Mouse (Mus musculus) forebrain, embryonic 14.5 days (tissue): Measurements from ENCODE around the gene Ebi3. TPM values are rescaled to one million over a fixed set of nuclear protein-coding genes. Genes with fewer than 3 reads are reported as not detected.
A peak's percentile ranks its signal among the peaks of the same experiment; 100 is the strongest.

Source experiments
- ATAC-seq: fragments of 200-750 bp; cut with Nextera tagmentation; 2 replicates; pipeline ENCODE4 v1.8.0; 2017; ENCODE audit warnings: mild to moderate bottlenecking, moderate library complexity
- DNase-seq: peaks from one replicate; pipeline ENCODE4 v3.0.0-alpha.2; 2015; ENCODE audit warnings: low spot score
- H3K27ac ChIP-seq: fragments of 300-500 bp; sonication (generic); 2 replicates; pipeline ENCODE4 v1.5.1; 2014; ENCODE audit warnings: low read depth, mild to moderate bottlenecking, control low read depth, low read length, moderate library complexity
- H3K27me3 ChIP-seq: fragments of 300-500 bp; sonication (generic); replicated peaks from 2 replicates; pipeline ENCODE4 v1.6.1; 2014; ENCODE audit warnings: low read length, control low read depth, mixed read lengths; ENCODE audit not compliant: control insufficient read depth, insufficient read depth
- H3K36me3 ChIP-seq: fragments of 300-500 bp; sonication (generic); 2 replicates; pipeline ENCODE4 v1.6.1; 2014; ENCODE audit warnings: low read length, control low read depth; ENCODE audit not compliant: control insufficient read depth, insufficient read depth
- H3K4me1 ChIP-seq: fragments of 300-500 bp; sonication (generic); 2 replicates; pipeline ENCODE4 v1.6.1; 2014; ENCODE audit warnings: antibody characterized with exemption, low read length, control low read depth; ENCODE audit not compliant: control insufficient read depth, insufficient read depth
- H3K4me2 ChIP-seq: fragments of 300-500 bp; sonication (generic); 2 replicates; pipeline ENCODE4 v1.6.1; 2014; ENCODE audit warnings: mild to moderate bottlenecking, control low read depth, low read length
- H3K4me3 ChIP-seq: fragments of 300-500 bp; sonication (generic); 2 replicates; pipeline ENCODE4 v1.5.1; 2014; ENCODE audit warnings: low read depth, low read length, control low read depth
- H3K9ac ChIP-seq: fragments of 300-500 bp; sonication (generic); 2 replicates; pipeline ENCODE4 v1.6.1; 2014; ENCODE audit warnings: mild to moderate bottlenecking, low read length, control low read depth, moderate library complexity
- H3K9me3 ChIP-seq: fragments of 300-500 bp; sonication (generic); replicated peaks from 2 replicates; pipeline ENCODE4 v1.6.1; 2016; ENCODE audit warnings: low read length, control low read depth, mixed read lengths; ENCODE audit not compliant: control insufficient read depth
- WGBS: fragments of 180-500 bp; shearing (Covaris S2); extraction: QIAGEN DNeasy Blood & Tissue Kit; methylation state at CpG from one replicate; pipeline ENCODE4 v1.1.7; 2014; 5-methylcytosine and 5-hydroxymethylcytosine counted together
- polyA plus RNA-seq: library from polyadenylated mRNA; unstranded; fragments of >200 nt; fragmentation: Nextera tagmentation; extraction: Ambion mirVana; gene quantifications from 2 replicates; pipeline ENCODE4 v1.2.1, GENCODE M21; 2014

Gene Ebi3
- 2.6 and 3.8 TPM in 2 replicates for polyA plus RNA-seq

GRCm38 (mm10) chr17:55952447-55953027 is at the start of gene Ebi3:
TSS of gene Ebi3 (plus strand) at chr17:55952640.
- ATAC-seq (no peak), DNase-seq (no peak)
- no peak within 1 kb of the TSS for H3K27ac ChIP-seq
- H3K27me3 ChIP-seq, result no peaks in the 10 kb centered on the region
- H3K9ac ChIP-seq, result no peak within 1 kb of the TSS
- H3K4me2 ChIP-seq, result no peak within 1 kb of the TSS
- WGBS, result 80% methylated on average over 6 of the region's 6 CpGs
- no peaks in the 10 kb centered on the region for H3K36me3 ChIP-seq
- H3K4me1 ChIP-seq, result peaks cover 9% of the 10 kb centered on the region; the same call in 1 of the 2 replicates
- H3K4me3 ChIP-seq, result no peak within 1 kb of the TSS
- no peaks in the 10 kb centered on the region for H3K9me3 ChIP-seq

- no peak overlapping the region for H3K27ac ChIP-seq
- 76% methylated on average over 2 of the region's 2 CpGs for WGBS
Observed at GRCm38 (mm10) chr17:55903087-55903486, 49.4 kb upstream of the Ebi3 start.

GRCm38 (mm10) chr17:55903687-55904086 is 48.8 kb upstream of the Ebi3 start:
- H3K27ac ChIP-seq, result no peak overlapping the region
- no peak for ATAC-seq
- H3K4me2 ChIP-seq, result no peak overlapping the region
- WGBS, result 87% methylated on average over 1 of the region's 1 CpGs
- no peaks in the 10 kb centered on the region for H3K4me1 ChIP-seq
- H3K9ac ChIP-seq, result no peak overlapping the region
- no peaks in the 10 kb centered on the region for H3K36me3 ChIP-seq
- H3K27me3 ChIP-seq, result no peaks in the 10 kb centered on the region
- H3K9me3 ChIP-seq, result no peaks in the 10 kb centered on the region
- DNase-seq, result no peak
- no peak overlapping the region for H3K4me3 ChIP-seq

More at GRCm38 (mm10) chr17:55903087-55903486, 49.4 kb upstream of the Ebi3 start:
- Histone ChIP-seq H3K4me3 (no peak overlapping the region), H3K36me3 (peaks cover 5% of the 10 kb centered on the region; the same call in 1 of the 2 replicates), H3K27me3 (no peaks in the 10 kb centered on the region), H3K4me1 (no peaks in the 10 kb centered on the region), H3K9me3 (peaks cover 5% of the 10 kb centered on the region; the same call in 1 of the 2 replicates), H3K9ac (no peak overlapping the region), H3K4me2 (no peak overlapping the region)
- ATAC-seq, result no peak
- DNase-seq, result no peak

- no peak overlapping the region for H3K4me3 ChIP-seq
- H3K9ac ChIP-seq, result no peak overlapping the region
- no peak overlapping the region for H3K27ac ChIP-seq
- no peaks in the 10 kb centered on the region for H3K27me3 ChIP-seq
- H3K4me1 ChIP-seq, result no peaks in the 10 kb centered on the region
- H3K36me3 ChIP-seq, result no peaks in the 10 kb centered on the region
- WGBS, result 75% methylated on average over 6 of the region's 6 CpGs
- no peaks in the 10 kb centered on the region for H3K9me3 ChIP-seq
- H3K4me2 ChIP-seq, result no peak overlapping the region
- no peak for DNase-seq
- no peak for ATAC-seq
Observed at GRCm38 (mm10) chr17:55904131-55904530, 48.3 kb upstream of the Ebi3 start.

GRCm38 (mm10) chr17:55906669-55907068 is 45.8 kb upstream of the Ebi3 start:
- H3K4me3 ChIP-seq, result no peak overlapping the region
- no peaks in the 10 kb centered on the region for H3K36me3 ChIP-seq
- no peak overlapping the region for H3K4me2 ChIP-seq
- ATAC-seq (no peak), DNase-seq (no peak)
- no peaks in the 10 kb centered on the region for H3K27me3 ChIP-seq
- no peaks in the 10 kb centered on the region for H3K9me3 ChIP-seq
- no peak overlapping the region for H3K9ac ChIP-seq
- no peaks in the 10 kb centered on the region for H3K4me1 ChIP-seq
- no peak overlapping the region for H3K27ac ChIP-seq

- DNase-seq, result peak; percentile 86
Observed at GRCm38 (mm10) chr17:55931553-55932502, 20.6 kb upstream of the Ebi3 start.

GRCm38 (mm10) chr17:55932635-55933034 is 19.8 kb upstream of the Ebi3 start:
- Histone ChIP-seq H3K4me1 (0 out of 2 replicates have a peak, but pooled peaks cover 4% of the 10 kb centered on the region), H3K36me3 (no peaks in the 10 kb centered on the region), H3K9ac (peak overlapping the region; percentile 53; the same call in 1 of the 2 replicates), H3K27me3 (no peaks in the 10 kb centered on the region), H3K27ac (no peak overlapping the region), H3K9me3 (no peaks in the 10 kb centered on the region), H3K4me2 (peak overlapping the region; percentile 63), H3K4me3 (peak overlapping the region; percentile 52)
- ATAC-seq, result no peak
- 72% methylated on average over 2 of the region's 2 CpGs for WGBS
- no peak for DNase-seq

More at GRCm38 (mm10) chr17:55931553-55932502, 20.6 kb upstream of the Ebi3 start:
- peak; percentile 98 for ATAC-seq
- Histone ChIP-seq H3K9me3 (no peaks in the 10 kb centered on the region), H3K4me1 (0 out of 2 replicates have a peak, but pooled peaks cover 4% of the 10 kb centered on the region), H3K36me3 (no peaks in the 10 kb centered on the region), H3K4me3 (peak overlapping the region; percentile 52), H3K9ac (peak overlapping the region; percentile 74), H3K27me3 (no peaks in the 10 kb centered on the region), H3K27ac (peak overlapping the region; percentile 70; the same call in 1 of the 2 replicates), H3K4me2 (peak overlapping the region; percentile 63)
- 1% methylated on average over 33 of the region's 33 CpGs for WGBS

GRCm38 (mm10) chr17:55933191-55933590 is 19.2 kb upstream of the Ebi3 start:
- no peak overlapping the region for H3K9ac ChIP-seq
- DNase-seq, result no peak
- H3K4me2 ChIP-seq, result no peak overlapping the region
- no peaks in the 10 kb centered on the region for H3K27me3 ChIP-seq
- H3K27ac ChIP-seq, result no peak overlapping the region
- H3K36me3 ChIP-seq, result no peaks in the 10 kb centered on the region
- no peak overlapping the region for H3K4me3 ChIP-seq
- 0 out of 2 replicates have a peak, but pooled peaks cover 4% of the 10 kb centered on the region for H3K4me1 ChIP-seq
- 0 out of 2 replicates have a peak, but pooled peaks cover 2% of the 10 kb centered on the region for H3K9me3 ChIP-seq
- ATAC-seq, result no peak
- WGBS, result 92% methylated on average over 15 of the region's 15 CpGs
